Mouse (Mus musculus): ENCODE results near the gene Gapvd1. TPM values are rescaled to one million over a fixed set of nuclear protein-coding genes. Genes with fewer than 3 reads are reported as not detected.
"Not testable (repeated sequence)": the region's sequence is repeated elsewhere in the genome, so short reads cannot be mapped to it uniquely, and the experiment has no call there.

The Gapvd1 gene
- polyA plus RNA-seq, 1 experiment from 2014 or later = 65.0 TPM

DNA sequence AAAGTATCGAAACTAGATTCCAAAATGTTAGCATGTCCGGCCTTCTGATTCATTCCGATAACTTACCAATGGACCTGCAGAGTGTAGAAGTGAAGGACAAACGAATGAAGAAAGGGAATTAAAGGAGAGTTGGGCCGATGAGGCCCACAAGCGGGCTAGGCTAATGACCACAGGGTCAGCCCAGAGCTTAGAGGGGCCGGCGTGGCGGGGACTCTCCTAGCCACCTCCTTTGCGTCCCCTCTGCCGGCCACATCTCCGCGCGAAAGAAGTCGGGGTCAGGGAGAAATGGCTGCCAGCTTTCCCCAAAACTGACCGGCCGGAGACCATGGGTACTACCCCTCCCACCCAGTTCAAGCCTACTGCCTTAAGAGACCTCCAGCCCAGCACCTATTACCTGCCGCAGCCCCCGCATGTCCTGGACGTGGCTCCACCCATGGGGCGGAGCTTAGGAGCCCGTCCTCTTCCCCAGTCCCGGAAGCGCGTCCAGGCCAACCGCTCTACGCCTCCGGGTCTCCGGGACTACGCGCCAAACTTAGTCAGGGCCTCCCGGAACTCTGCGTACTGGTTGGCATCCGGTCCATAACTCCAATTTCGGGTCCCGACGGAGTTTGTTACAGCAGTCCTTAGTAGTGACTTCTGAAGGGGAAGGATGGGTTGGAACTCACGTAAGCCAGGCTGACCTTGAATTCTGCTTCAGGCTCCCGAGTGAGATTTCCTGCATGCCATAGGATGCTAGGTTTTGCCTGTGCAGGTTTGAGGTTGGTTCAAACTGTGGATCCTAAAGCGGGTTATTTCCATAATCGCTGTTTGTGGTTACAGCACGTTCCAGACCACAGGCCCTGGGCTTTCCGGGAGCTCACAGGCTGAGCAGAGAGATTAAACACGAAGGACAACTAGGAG is 44.6 kb upstream of the Gapvd1 start, which contains the start of gene Rabepk:
TSS of gene Rabepk (minus strand) at position 556 of the 900 bp plus-strand sequence.
- Histone ChIP-seq H3K4me1 (ENCODE audit: control insufficient read depth, insufficient read depth, low read length) (peaks cover 6% of the 10 kb centered on the region; the same call in 1 of the 2 replicates), H3K4me3 (ENCODE audit: low read depth, low read length) (peak within 1 kb of the TSS; percentile 78), H3K27me3 (ENCODE audit: control insufficient read depth, insufficient read depth, low read length) (no peaks in the 10 kb centered on the region), H3K36me3 (ENCODE audit: control insufficient read depth, insufficient read depth, low read length) (0 out of 2 replicates have a peak, but pooled peaks cover 3% of the 10 kb centered on the region), H3K27ac (ENCODE audit: low read depth, low read length) (peak within 1 kb of the TSS; percentile 78), H3K9me3 (replicated peaks; ENCODE audit: control insufficient read depth, low read length) (no peaks in the 10 kb centered on the region), H3K4me2 (peak within 1 kb of the TSS; percentile 69), H3K9ac (ENCODE audit: low read depth, low read length) (peak within 1 kb of the TSS; percentile 78)
- ATAC-seq (replicated peaks; ENCODE audit: insufficient number of reproducible peaks, low FRiP score, low TSS enrichment) = peak; percentile 67
- WGBS (ENCODE audit: insufficient replicate concordance) = 5% methylated on average over 44 of the region's 44 CpGs

DNA sequence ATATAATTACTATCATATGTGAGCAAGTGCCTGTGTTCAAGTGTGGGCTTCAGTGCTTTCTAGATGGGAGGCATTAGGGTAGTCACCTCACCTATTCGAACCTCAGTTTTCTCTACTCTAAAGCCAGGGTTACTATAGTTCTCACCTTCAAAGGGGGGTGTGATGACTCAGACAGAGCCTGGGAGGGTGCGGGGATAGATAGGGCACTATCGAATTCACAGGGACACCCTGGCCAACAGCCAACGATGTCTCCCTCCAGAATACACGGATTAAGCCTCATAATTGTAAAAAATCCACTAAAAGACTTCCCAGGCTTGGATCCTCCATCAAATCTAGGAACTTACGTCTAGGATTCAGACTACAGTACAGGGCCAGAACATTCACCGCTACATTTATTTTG is 40.4 kb upstream of the Gapvd1 start:
- Histone ChIP-seq H3K36me3 (ENCODE audit: control insufficient read depth, insufficient read depth, low read length) (peaks cover 12% of the 10 kb centered on the region), H3K27ac (ENCODE audit: low read depth, low read length) (no peak overlapping the region), H3K9me3 (replicated peaks; ENCODE audit: control insufficient read depth, low read length) (no peaks in the 10 kb centered on the region), H3K4me2 (no peak overlapping the region), H3K27me3 (ENCODE audit: control insufficient read depth, insufficient read depth, low read length) (no peaks in the 10 kb centered on the region), H3K4me1 (ENCODE audit: control insufficient read depth, insufficient read depth, low read length) (peaks cover 4% of the 10 kb centered on the region; the same call in 1 of the 2 replicates), H3K4me3 (ENCODE audit: low read depth, low read length) (no peak overlapping the region), H3K9ac (ENCODE audit: low read depth, low read length) (no peak overlapping the region)
- no peak for ATAC-seq (replicated peaks; ENCODE audit: insufficient number of reproducible peaks, low FRiP score, low TSS enrichment)
- WGBS (ENCODE audit: insufficient replicate concordance) = 92% methylated on average over 7 of the region's 7 CpGs

DNA sequence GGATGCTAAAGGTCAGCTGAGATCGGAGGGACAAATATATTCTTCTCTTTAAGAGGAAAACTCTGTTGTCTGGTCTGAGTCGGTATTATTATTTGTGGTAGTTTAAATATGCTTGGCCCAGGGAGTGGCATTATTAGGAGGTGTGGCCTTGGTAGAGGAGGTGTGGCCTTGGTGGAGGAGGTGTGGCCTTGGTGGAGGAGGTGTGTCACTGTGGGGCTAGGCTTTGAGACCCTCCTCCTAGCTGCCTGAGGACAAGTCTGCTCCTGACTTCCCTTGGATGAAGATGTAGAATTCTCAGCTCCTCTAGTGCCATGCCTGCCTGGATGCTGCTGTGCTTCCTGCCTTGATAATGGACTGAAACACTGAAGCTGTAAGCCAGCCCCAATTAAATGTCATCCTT is 39.5 kb upstream of the Gapvd1 start:
- WGBS (ENCODE audit: insufficient replicate concordance) = 89% methylated on average over 2 of the region's 2 CpGs
- H3K9me3 ChIP-seq (replicated peaks; ENCODE audit: control insufficient read depth, low read length) = no peaks in the 10 kb centered on the region

DNA sequence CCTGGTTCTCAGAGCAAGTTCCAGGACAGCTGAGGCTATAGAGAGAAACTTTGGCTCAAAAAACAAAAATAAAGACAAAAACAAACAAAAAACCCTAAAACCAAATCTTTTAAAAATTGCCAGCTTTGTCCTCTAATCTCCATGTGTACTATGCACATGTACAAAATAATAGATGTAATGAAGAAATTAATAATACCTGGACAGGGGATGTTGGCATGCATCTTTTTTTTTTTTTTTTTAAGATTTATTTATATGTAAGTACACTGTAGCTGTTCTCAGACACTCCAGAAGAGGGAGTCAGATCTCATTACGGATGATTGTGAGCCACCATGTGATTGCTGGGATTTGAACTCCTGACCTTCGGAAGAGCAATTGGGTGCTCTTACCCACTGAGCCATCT is 37.5 kb upstream of the Gapvd1 start:
- not testable (repeated sequence) for H3K27me3 ChIP-seq (ENCODE audit: control insufficient read depth, insufficient read depth, low read length); ATAC-seq (replicated peaks; ENCODE audit: insufficient number of reproducible peaks, low FRiP score, low TSS enrichment); H3K4me2 ChIP-seq; H3K27ac ChIP-seq (ENCODE audit: low read depth, low read length); H3K9me3 ChIP-seq (replicated peaks; ENCODE audit: control insufficient read depth, low read length); H3K4me3 ChIP-seq (ENCODE audit: low read depth, low read length); H3K4me1 ChIP-seq (ENCODE audit: control insufficient read depth, insufficient read depth, low read length); H3K9ac ChIP-seq (ENCODE audit: low read depth, low read length)
- 84% methylated on average over 2 of the region's 2 CpGs for WGBS (ENCODE audit: insufficient replicate concordance)
- H3K36me3 ChIP-seq (ENCODE audit: control insufficient read depth, insufficient read depth, low read length) = peaks cover 12% of the 10 kb centered on the region

More for the DNA sequence above, 39.5 kb upstream of the Gapvd1 start:
- Histone ChIP-seq H3K36me3 (ENCODE audit: control insufficient read depth, insufficient read depth, low read length) (peaks cover 12% of the 10 kb centered on the region), H3K4me3 (ENCODE audit: low read depth, low read length) (no peak overlapping the region), H3K27ac (ENCODE audit: low read depth, low read length) (no peak overlapping the region), H3K4me1 (ENCODE audit: control insufficient read depth, insufficient read depth, low read length) (peaks cover 4% of the 10 kb centered on the region; the same call in 1 of the 2 replicates), H3K27me3 (ENCODE audit: control insufficient read depth, insufficient read depth, low read length) (no peaks in the 10 kb centered on the region), H3K9ac (ENCODE audit: low read depth, low read length) (no peak overlapping the region), H3K4me2 (no peak overlapping the region)
- no peak for ATAC-seq (replicated peaks; ENCODE audit: insufficient number of reproducible peaks, low FRiP score, low TSS enrichment)

DNA sequence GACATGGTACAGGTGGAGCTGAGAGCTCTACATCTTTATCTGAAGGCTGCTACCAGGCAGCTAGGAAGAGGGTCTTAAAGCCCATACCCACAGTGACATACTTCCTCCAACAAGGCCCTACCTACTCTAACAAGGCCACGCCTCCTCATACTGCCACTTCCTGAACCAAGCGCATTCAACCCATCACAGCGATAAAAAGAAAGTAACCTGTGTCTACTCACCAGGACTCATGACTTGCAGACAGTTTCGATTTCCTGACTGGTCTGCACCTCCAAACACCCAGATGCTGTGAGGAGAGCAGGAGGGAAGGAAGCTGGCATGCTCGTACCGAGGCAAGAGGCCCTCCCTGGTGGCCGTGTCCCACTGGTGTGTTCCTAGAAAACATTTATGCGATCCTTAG is 35.2 kb upstream of the Gapvd1 start:
- no peak for ATAC-seq (replicated peaks; ENCODE audit: insufficient number of reproducible peaks, low FRiP score, low TSS enrichment)
- no peak overlapping the region for H3K4me2 ChIP-seq
- H3K4me3 ChIP-seq (ENCODE audit: low read depth, low read length) = no peak overlapping the region
- peaks cover 3% of the 10 kb centered on the region for H3K4me1 ChIP-seq (ENCODE audit: control insufficient read depth, insufficient read depth, low read length)
- H3K36me3 ChIP-seq (ENCODE audit: control insufficient read depth, insufficient read depth, low read length) = peaks cover 10% of the 10 kb centered on the region
- no peak overlapping the region for H3K27ac ChIP-seq (ENCODE audit: low read depth, low read length)
- 87% methylated on average over 8 of the region's 8 CpGs for WGBS (ENCODE audit: insufficient replicate concordance)
- no peaks in the 10 kb centered on the region for H3K9me3 ChIP-seq (replicated peaks; ENCODE audit: control insufficient read depth, low read length)
- no peaks in the 10 kb centered on the region for H3K27me3 ChIP-seq (ENCODE audit: control insufficient read depth, insufficient read depth, low read length)
- no peak overlapping the region for H3K9ac ChIP-seq (ENCODE audit: low read depth, low read length)

DNA sequence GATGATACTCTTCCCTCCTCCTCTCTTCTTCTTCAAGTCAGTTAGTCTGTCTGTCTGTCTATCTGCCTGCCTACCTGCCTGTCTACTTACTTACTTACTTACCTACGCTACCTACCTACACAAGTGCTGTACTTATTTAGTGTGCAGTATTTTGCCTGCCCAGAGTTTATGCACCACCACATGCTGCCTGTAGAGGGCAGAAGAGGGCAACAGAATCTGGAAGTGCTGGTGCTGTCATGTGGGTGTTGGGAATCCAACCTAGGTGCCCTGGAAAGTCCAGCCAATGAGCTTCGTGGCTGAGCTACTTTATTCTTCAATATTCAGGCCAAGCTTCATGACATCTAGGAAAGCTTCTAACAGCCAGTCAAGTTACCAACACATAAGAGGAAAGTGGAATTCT is 29.1 kb upstream of the Gapvd1 start:
- H3K4me3 ChIP-seq (ENCODE audit: low read depth, low read length) = no peak overlapping the region
- no peak for ATAC-seq (replicated peaks; ENCODE audit: insufficient number of reproducible peaks, low FRiP score, low TSS enrichment)
- no peak overlapping the region for H3K4me2 ChIP-seq
- H3K9me3 ChIP-seq (replicated peaks; ENCODE audit: control insufficient read depth, low read length) = no peaks in the 10 kb centered on the region
- no peaks in the 10 kb centered on the region for H3K27me3 ChIP-seq (ENCODE audit: control insufficient read depth, insufficient read depth, low read length)
- peaks cover 11% of the 10 kb centered on the region for H3K4me1 ChIP-seq (ENCODE audit: control insufficient read depth, insufficient read depth, low read length)
- H3K27ac ChIP-seq (ENCODE audit: low read depth, low read length) = peak overlapping the region; percentile 83
- no peak overlapping the region for H3K9ac ChIP-seq (ENCODE audit: low read depth, low read length)
- WGBS (ENCODE audit: insufficient replicate concordance) = 84% methylated on average over 2 of the region's 2 CpGs
- H3K36me3 ChIP-seq (ENCODE audit: control insufficient read depth, insufficient read depth, low read length) = peaks cover 15% of the 10 kb centered on the region

DNA sequence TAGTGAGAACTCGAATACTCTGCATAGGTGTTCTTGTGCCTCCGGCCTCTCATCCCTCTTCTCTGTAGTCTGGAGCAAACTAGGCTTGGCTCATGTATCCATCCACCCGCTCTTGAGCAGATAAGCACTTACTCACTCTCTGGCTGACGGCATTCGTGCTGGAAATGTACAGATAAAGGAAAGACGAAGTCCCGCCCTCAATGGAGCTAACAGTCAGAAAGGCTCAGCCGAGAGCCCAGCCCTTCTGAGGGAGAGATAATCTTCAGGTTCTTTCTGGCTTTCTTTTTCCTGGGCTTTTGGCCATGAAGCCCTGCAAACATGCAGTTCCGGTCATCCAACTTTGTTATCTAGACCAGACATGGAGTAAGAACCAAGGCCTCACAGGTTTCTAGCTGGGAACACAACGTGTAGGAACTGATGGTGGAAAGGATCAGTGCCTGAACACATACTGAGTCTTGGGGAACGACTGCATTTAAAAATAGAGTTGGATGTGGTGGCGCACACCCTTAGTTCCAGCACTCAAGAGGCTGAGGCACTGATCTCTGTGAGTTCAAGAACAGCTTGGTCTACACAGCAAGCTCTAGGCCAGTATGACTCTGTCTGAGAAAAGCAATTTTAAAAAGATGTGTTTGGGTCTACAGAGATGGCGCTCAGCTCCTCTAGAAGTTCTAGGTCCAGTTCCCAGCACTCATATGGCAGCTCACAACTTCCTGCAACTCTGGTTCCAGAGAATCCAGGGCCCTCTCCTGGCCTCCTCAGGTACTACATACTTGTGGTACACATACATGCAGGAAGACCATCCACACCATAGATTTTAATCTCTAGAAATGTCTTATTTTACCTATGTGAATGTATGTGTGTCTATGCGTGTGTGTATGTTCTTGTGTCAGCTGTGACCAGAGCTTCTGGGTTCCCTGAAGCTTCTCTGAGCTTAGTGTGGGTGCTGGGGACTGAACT is 28.3 kb upstream of the Gapvd1 start:
- Histone ChIP-seq H3K4me2 (peak overlapping the region; percentile 23), H3K27ac (ENCODE audit: low read depth, low read length) (peak overlapping the region; percentile 83), H3K36me3 (ENCODE audit: control insufficient read depth, insufficient read depth, low read length) (peaks cover 15% of the 10 kb centered on the region), H3K4me3 (ENCODE audit: low read depth, low read length) (no peak overlapping the region), H3K27me3 (ENCODE audit: control insufficient read depth, insufficient read depth, low read length) (no peaks in the 10 kb centered on the region), H3K9ac (ENCODE audit: low read depth, low read length) (no peak overlapping the region), H3K9me3 (replicated peaks; ENCODE audit: control insufficient read depth, low read length) (no peaks in the 10 kb centered on the region), H3K4me1 (ENCODE audit: control insufficient read depth, insufficient read depth, low read length) (peaks cover 8% of the 10 kb centered on the region; the same call in 1 of the 2 replicates)
- WGBS (ENCODE audit: insufficient replicate concordance) = 46% methylated on average over 14 of the region's 14 CpGs
- ATAC-seq (replicated peaks; ENCODE audit: insufficient number of reproducible peaks, low FRiP score, low TSS enrichment) = peak; percentile 83

DNA sequence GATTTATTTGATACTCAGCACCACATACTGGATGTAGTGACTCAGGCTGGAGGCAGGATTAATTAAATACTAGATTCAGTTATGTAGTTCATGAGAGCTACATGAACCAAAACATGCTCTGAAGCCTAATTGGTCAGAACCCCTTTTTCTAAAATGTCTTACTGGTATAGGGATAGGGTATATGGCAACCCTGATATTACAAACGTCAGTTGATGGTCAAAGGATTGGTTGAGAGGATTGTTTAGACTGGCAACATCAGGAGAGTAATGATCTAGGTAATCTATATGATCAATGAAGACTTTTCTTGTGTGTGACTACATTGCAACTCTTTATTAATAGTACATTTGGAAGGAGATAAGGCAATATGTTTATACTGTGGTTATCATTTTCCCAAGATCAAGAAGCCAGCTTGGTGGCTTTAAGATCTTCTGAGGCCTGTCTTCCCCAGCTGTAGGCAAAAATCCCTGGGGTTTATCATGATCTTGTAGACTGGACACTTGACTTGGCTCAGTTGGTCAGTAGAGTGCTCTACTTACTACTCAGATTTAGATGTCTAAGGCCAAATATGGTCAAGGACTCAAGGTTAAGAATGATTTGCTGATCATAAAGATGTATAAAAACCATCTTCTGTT is 22.3 kb upstream of the Gapvd1 start:
- 0 out of 2 replicates have a peak overlapping the region, but pooled peaks have one; percentile 2 for H3K4me2 ChIP-seq

More for the DNA sequence above, 22.3 kb upstream of the Gapvd1 start:
- ATAC-seq (replicated peaks; ENCODE audit: insufficient number of reproducible peaks, low FRiP score, low TSS enrichment) = no peak
- 57% methylated on average over 1 of the region's 1 CpGs for WGBS (ENCODE audit: insufficient replicate concordance)
- Histone ChIP-seq H3K4me1 (ENCODE audit: control insufficient read depth, insufficient read depth, low read length) (peaks cover 33% of the 10 kb centered on the region), H3K27ac (ENCODE audit: low read depth, low read length) (no peak overlapping the region), H3K9me3 (replicated peaks; ENCODE audit: control insufficient read depth, low read length) (no peaks in the 10 kb centered on the region), H3K36me3 (ENCODE audit: control insufficient read depth, insufficient read depth, low read length) (peaks cover 45% of the 10 kb centered on the region), H3K4me3 (ENCODE audit: low read depth, low read length) (no peak overlapping the region), H3K9ac (ENCODE audit: low read depth, low read length) (no peak overlapping the region), H3K27me3 (ENCODE audit: control insufficient read depth, insufficient read depth, low read length) (no peaks in the 10 kb centered on the region)

Data from heart, embryonic 11.5 days (tissue).